In the genomic region with DNA sequence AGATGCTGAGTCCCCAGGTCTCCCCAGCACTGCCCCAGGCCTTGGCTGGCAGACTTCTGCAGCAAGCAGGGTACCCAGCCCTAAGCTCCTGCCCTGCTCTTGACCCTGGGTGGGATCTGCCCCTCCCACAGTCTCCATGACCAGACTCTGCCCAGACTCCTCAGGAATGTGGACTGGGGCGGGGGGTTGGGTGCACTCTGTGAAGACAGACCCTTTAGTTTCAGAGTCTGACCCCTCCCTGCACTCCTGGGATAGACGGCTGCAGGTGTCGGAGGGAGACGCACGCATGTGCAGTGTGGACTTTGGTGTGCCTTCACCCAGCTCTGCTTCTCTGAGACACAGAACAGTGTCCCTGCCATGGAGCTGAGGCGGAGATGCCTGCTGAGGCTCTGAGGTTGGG, we compare ENCODE assay signal across 10 mouse cellular contexts. TPM values are rescaled to one million over a fixed set of nuclear protein-coding genes. Genes with fewer than 3 reads are reported as not detected.
DNase-seq lines count a peak whose midpoint lies in the region; ATAC-seq and TF ChIP-seq lines count a peak whose summit lies in the region.
"Had no signal": no experiment of that assay in that cellular context is flagged by ENCODE, and none has a peak within 500 bp of the region (broad histone marks: within the 10 kb centered on the region; RNA-seq: fewer than 3 reads in every experiment).

No protein-coding gene starts in this region.

- H3K9me3 ChIP-seq in kidney, embryonic 15.5 days (replicated peaks), result no peaks in the 10 kb centered on the region
- H3K9me3 ChIP-seq in embryonic facial prominence, embryonic 13.5 days, result no peaks in the 10 kb centered on the region

- H3K36me3 ChIP-seq in kidney, embryonic 15.5 days, result no peaks in the 10 kb centered on the region
- H3K36me3 ChIP-seq in embryonic facial prominence, embryonic 13.5 days, result no peaks in the 10 kb centered on the region
- H3K36me3 ChIP-seq in myocyte (ENCODE audit: control insufficient read depth, insufficient read depth), result no peaks in the 10 kb centered on the region

- peaks cover 60% of the 10 kb centered on the region for H3K4me1 ChIP-seq in kidney, embryonic 15.5 days
- H3K4me1 ChIP-seq in embryonic facial prominence, embryonic 13.5 days, result peaks cover 52% of the 10 kb centered on the region

- 16% methylated on average over 6 of the region's 6 CpGs for WGBS in kidney, embryonic 15.5 days
- WGBS in embryonic facial prominence, embryonic 13.5 days, result 19% methylated on average over 6 of the region's 6 CpGs

- no peak for DNase-seq in kidney, adult 9 months
- DNase-seq in Muller cell, postnatal 12 days (ENCODE audit: inconsistent ontology term), result peak; percentile 36
- no peak for DNase-seq in thymus, postnatal 14 days
- DNase-seq in spleen, postnatal 14 days (ENCODE audit: low spot score in 2 of 2), result no peak
- no peak for DNase-seq in adrenal gland, postnatal 4 days (ENCODE audit: low spot score in 2 of 2)
- DNase-seq: thymus, adult 2 months had no signal

- no peak for TF ChIP-seq POLR2A in myocyte (IDR thresholded peaks at IDR 0.05; ENCODE audit: insufficient read length, low read depth)

- no peaks in the 10 kb centered on the region for H3K79me2 ChIP-seq in myocyte (ENCODE audit: control insufficient read depth, insufficient read depth)

- H3ac ChIP-seq in myocyte (ENCODE audit: control insufficient read depth, insufficient read length), result no peak overlapping the region

- no peak overlapping the region for H3K4me3 ChIP-seq in kidney, embryonic 15.5 days (replicated peaks)
- H3K4me3 ChIP-seq in embryonic facial prominence, embryonic 13.5 days, result no peak overlapping the region
- no peak overlapping the region for H3K4me3 ChIP-seq in myocyte

- H3K27ac ChIP-seq in kidney, embryonic 15.5 days, result peak overlapping the region; percentile 72
- H3K27ac ChIP-seq in embryonic facial prominence, embryonic 13.5 days, result peak overlapping the region; percentile 76

- H3K9ac ChIP-seq in kidney, embryonic 15.5 days, result no peak overlapping the region; the same call in 1 of the 2 replicates
- peak overlapping the region; percentile 52 for H3K9ac ChIP-seq in embryonic facial prominence, embryonic 13.5 days

- peak overlapping the region; percentile 33 for H3K4me2 ChIP-seq in kidney, embryonic 15.5 days
- H3K4me2 ChIP-seq in embryonic facial prominence, embryonic 13.5 days, result peak overlapping the region; percentile 12; the same call in 1 of the 2 replicates
- H3K4me2 ChIP-seq in myocyte (ENCODE audit: low read depth), result no peak overlapping the region

- H3K27me3 ChIP-seq in kidney, embryonic 15.5 days, result no peaks in the 10 kb centered on the region
- H3K27me3 ChIP-seq in embryonic facial prominence, embryonic 13.5 days, result peaks cover 2% of the 10 kb centered on the region; the same call in 1 of the 2 replicates
- H3K27me3 ChIP-seq in myocyte (ENCODE audit: control insufficient read depth, insufficient read depth, insufficient read length), result no peaks in the 10 kb centered on the region

- ATAC-seq in kidney, embryonic 15.5 days (replicated peaks; ENCODE audit: low FRiP score), result peak; percentile 55
- peak; percentile 56; the same call in 1 of the 2 replicates for ATAC-seq in embryonic facial prominence, embryonic 13.5 days (ENCODE audit: insufficient number of reproducible peaks, insufficient read depth, low FRiP score, low TSS enrichment, low read depth)

TF ChIP-seq in myocyte, 11 proteins besides CTCF, POLR2A, EP300 and RAD21:
- TF ChIP-seq SRF (IDR thresholded peaks at IDR 0.05; ENCODE audit: control insufficient read depth, insufficient read length, low read depth), result no peak
- TF ChIP-seq MYOD1 (IDR thresholded peaks at IDR 0.05; ENCODE audit: control insufficient read depth in 1 of 3, insufficient read length in 2 of 3, low read depth in 2 of 3), result peak in 2 of 3 experiments; percentile 23 to 30

RNA-seq across cellular contexts. Expression of gene Fam131c, which starts 30.0 kb away (rescaled TPM):
- 2.0 and 2.4 TPM in 2 replicates for polyA plus RNA-seq in kidney, embryonic 15.5 days (2015; fragmentation: Nextera tagmentation; extraction: Ambion mirVana)
- polyA plus RNA-seq in embryonic facial prominence, embryonic 13.5 days (2015; fragmentation: Nextera tagmentation; extraction: Ambion mirVana), result 1.7 and 2.9 TPM in 2 replicates
- 0.77 TPM for polyA plus RNA-seq in myocyte (2012; fragmentation: generic; extraction: Trizol)
- total RNA-seq in adrenal gland, postnatal 4 days (2021), result 1 to 10 TPM; 1.9 to 3.0 TPM
- total RNA-seq: MEL had no signal

RNA-seq across cellular contexts. Expression of gene Epha2, which starts 36.9 kb away (rescaled TPM):
- polyA plus RNA-seq in kidney, embryonic 15.5 days (2015; fragmentation: Nextera tagmentation; extraction: Ambion mirVana), result 6.8 and 7.1 TPM in 2 replicates
- polyA plus RNA-seq in embryonic facial prominence, embryonic 13.5 days (2015; fragmentation: Nextera tagmentation; extraction: Ambion mirVana), result 2.6 and 4.0 TPM in 2 replicates
- polyA plus RNA-seq in myocyte (2012; fragmentation: generic; extraction: Trizol), result 46.8 TPM
- 10 to 100 TPM; 19.0 to 21.5 TPM for total RNA-seq in adrenal gland, postnatal 4 days (2021)
